11 mouse cellular contexts compared by ENCODE assay signal in the genomic region with DNA sequence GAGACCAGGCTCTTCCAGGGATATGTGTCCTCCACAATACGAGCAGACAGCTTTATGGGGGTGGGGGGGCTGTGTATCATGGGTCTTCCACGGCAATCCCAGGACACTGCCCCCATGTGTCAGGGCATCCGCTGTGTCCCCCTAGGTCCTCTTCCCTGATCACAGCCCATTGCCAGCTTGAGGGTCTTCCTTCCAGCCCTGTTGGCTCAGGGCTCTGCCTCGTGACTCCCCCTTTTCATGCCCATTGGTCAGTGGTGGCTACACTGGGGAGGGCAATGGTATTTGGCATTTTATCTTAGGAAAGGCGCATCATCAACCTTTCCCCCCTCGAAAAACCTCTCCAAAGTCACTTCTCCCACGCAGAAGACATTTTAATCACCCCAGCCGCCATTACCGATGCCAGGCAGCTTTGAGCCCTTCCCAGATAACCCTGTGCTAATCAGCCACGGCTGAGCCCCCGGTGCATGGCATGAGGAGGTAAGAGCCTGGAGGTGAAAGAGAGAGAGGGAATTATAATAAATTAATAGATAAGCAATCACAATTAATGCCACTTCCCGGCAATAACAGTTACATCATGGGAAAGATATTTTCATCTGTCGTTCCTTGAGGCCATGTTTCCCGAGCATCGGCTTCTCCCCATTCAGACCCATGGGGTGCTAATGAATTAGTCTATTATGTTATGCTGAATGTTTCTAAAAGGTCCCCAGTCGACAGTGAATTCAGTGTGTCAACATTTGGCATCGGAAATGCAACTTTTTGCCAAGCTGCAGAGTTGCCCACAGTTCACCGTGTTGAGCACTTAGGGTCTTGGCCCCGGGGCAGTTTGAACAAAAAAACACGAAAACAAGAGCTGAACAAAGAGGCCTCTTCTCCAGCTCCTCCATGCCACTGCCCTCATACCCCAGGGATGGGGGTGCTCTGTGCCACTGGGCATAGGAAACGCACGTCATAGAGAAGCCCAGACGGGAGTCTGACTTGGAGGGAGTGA.
DNase-seq lines count a peak whose midpoint lies in the region; ATAC-seq and TF ChIP-seq lines count a peak whose summit lies in the region.
"Had no signal": no experiment of that assay in that cellular context is flagged by ENCODE, and none has a peak within 500 bp of the region (broad histone marks: within the 10 kb centered on the region; RNA-seq: fewer than 3 reads in every experiment).

No protein-coding gene starts in this region.

- peak; percentile 10; the same call in 1 of the 2 replicates for TF ChIP-seq CTCF in forebrain, postnatal 0 days (IDR thresholded peaks at IDR 0.05; ENCODE audit: low read depth)
- TF ChIP-seq CTCF in midbrain, postnatal 0 days (IDR thresholded peaks at IDR 0.05): peak; percentile 14; the same call in 1 of the 2 replicates

- H3K9ac ChIP-seq in forebrain, postnatal 0 days: no peak overlapping the region
- no peak overlapping the region for H3K9ac ChIP-seq in midbrain, postnatal 0 days (replicated peaks; ENCODE audit: low read length, poor library complexity, severe bottlenecking)
- no peak overlapping the region for H3K9ac ChIP-seq in kidney, embryonic 16.5 days (replicated peaks; ENCODE audit: low read length)
- H3K9ac ChIP-seq: liver, postnatal 0 days had no signal

- peaks cover 11% of the 10 kb centered on the region; the same call in 1 of the 2 replicates for H3K36me3 ChIP-seq in forebrain, postnatal 0 days (ENCODE audit: insufficient read depth)
- no peaks in the 10 kb centered on the region for H3K36me3 ChIP-seq in midbrain, postnatal 0 days (ENCODE audit: insufficient read depth, low read length)
- H3K36me3 ChIP-seq in kidney, embryonic 16.5 days (ENCODE audit: insufficient read depth, low read length): no peaks in the 10 kb centered on the region

- 0 out of 2 replicates have a peak overlapping the region, but pooled peaks have one; percentile 21 for H3K27ac ChIP-seq in forebrain, postnatal 0 days (ENCODE audit: low read depth, low read length)
- no peak overlapping the region for H3K27ac ChIP-seq in midbrain, postnatal 0 days (ENCODE audit: low read depth, low read length)
- no peak overlapping the region for H3K27ac ChIP-seq in kidney, embryonic 16.5 days (ENCODE audit: low read length)

- DNase-seq in heart, adult 11 months: peak; percentile 83
- DNase-seq in heart, adult 8-10 months (ENCODE audit: low spot score): no peak
- DNase-seq in forebrain, postnatal 0 days: peak; percentile 80
- DNase-seq in layer of hippocampus, adult 9-10 months (ENCODE audit: low spot score): peak; percentile 61
- peak; percentile 84 for DNase-seq in midbrain, postnatal 0 days (ENCODE audit: low spot score)
- no peak for DNase-seq in urinary bladder, adult 2 months (ENCODE audit: low spot score)
- DNase-seq: heart, postnatal 14 days; liver, postnatal 0 days had no signal

- no peaks in the 10 kb centered on the region for H3K9me3 ChIP-seq in forebrain, postnatal 0 days (ENCODE audit: low read length)
- H3K9me3 ChIP-seq in midbrain, postnatal 0 days (ENCODE audit: low read length): no peaks in the 10 kb centered on the region
- H3K9me3 ChIP-seq in kidney, embryonic 16.5 days (ENCODE audit: low read length): no peaks in the 10 kb centered on the region

- no peak overlapping the region for H3K4me2 ChIP-seq in forebrain, postnatal 0 days (ENCODE audit: low read depth)
- no peak overlapping the region for H3K4me2 ChIP-seq in midbrain, postnatal 0 days (ENCODE audit: low read depth, low read length, poor library complexity, severe bottlenecking)
- no peak overlapping the region for H3K4me2 ChIP-seq in kidney, embryonic 16.5 days (replicated peaks; ENCODE audit: low read depth, low read length)

- H3K4me1 ChIP-seq in forebrain, postnatal 0 days (ENCODE audit: insufficient read depth): peaks cover 7% of the 10 kb centered on the region; the same call in 1 of the 2 replicates
- no peaks in the 10 kb centered on the region; the same call in 1 of the 2 replicates for H3K4me1 ChIP-seq in midbrain, postnatal 0 days (ENCODE audit: insufficient read depth, low read length)
- peaks cover 13% of the 10 kb centered on the region for H3K4me1 ChIP-seq in kidney, embryonic 16.5 days (ENCODE audit: insufficient read depth, low read length)

- no peak overlapping the region for H3K4me3 ChIP-seq in forebrain, postnatal 0 days (ENCODE audit: low read depth, low read length)
- H3K4me3 ChIP-seq in midbrain, postnatal 0 days (ENCODE audit: low read depth, low read length): no peak overlapping the region
- no peak overlapping the region for H3K4me3 ChIP-seq in kidney, embryonic 16.5 days (ENCODE audit: low read length)
- H3K4me3 ChIP-seq: myocyte had no signal

- WGBS in forebrain, postnatal 0 days: 28% methylated on average over 23 of the region's 23 CpGs
- 49% methylated on average over 23 of the region's 23 CpGs for WGBS in midbrain, postnatal 0 days
- 72% methylated on average over 23 of the region's 23 CpGs for WGBS in kidney, embryonic 16.5 days

- peak; percentile 82 for ATAC-seq in forebrain, postnatal 0 days
- peak; percentile 51; the same call in 1 of the 2 replicates for ATAC-seq in midbrain, postnatal 0 days (ENCODE audit: low FRiP score)
- ATAC-seq in kidney, embryonic 16.5 days (ENCODE audit: low FRiP score, low TSS enrichment): no peak
- no peak for ATAC-seq in monocyte, adult 5-6 weeks (replicated peaks; ENCODE audit: insufficient number of reproducible peaks, low FRiP score, low TSS enrichment, poor library complexity, severe bottlenecking)
- ATAC-seq: liver, postnatal 0 days had no signal

- H3K27me3 ChIP-seq in forebrain, postnatal 0 days (ENCODE audit: insufficient read depth, low read length): no peaks in the 10 kb centered on the region
- H3K27me3 ChIP-seq in midbrain, postnatal 0 days (ENCODE audit: insufficient read depth, low read length): no peaks in the 10 kb centered on the region
- H3K27me3 ChIP-seq in kidney, embryonic 16.5 days (ENCODE audit: insufficient read depth, low read length): no peaks in the 10 kb centered on the region

Comparison
In these comparisons a context has a peak if more than half of its experiments do, and no peak if none do; other contexts are left out.
1. DNase-seq: peak in heart, adult 11 months (single experiment), forebrain, postnatal 0 days (single experiment), layer of hippocampus, adult 9-10 months (single experiment) and midbrain, postnatal 0 days (single experiment); none in heart, adult 8-10 months (single experiment) and urinary bladder, adult 2 months (single experiment).
2. ATAC-seq: peak in forebrain, postnatal 0 days (single experiment) and midbrain, postnatal 0 days (single experiment); none in kidney, embryonic 16.5 days (single experiment) and monocyte, adult 5-6 weeks (single experiment).